ENCODE assay signal across 10 mouse cellular contexts in the genomic region with DNA sequence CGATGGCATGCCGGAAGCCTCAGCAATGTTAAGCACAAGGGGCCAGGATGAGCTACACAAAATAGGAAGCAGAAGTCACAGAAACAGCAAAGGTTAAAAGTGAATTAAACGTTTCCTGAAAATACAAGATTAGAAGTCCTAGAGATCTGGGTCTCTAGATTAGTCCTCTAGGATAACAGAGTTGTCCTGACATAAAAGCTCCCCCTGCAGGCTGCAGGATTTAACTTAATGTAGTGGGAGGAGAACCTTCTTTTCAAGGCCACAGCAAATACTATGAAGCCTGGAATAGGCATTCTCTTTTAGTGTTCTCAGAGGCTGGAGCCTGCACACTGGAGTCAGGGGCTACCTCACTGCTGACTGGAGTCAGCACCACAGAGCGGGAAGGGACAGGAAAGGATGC.
DNase-seq lines count a peak whose midpoint lies in the region; ATAC-seq and TF ChIP-seq lines count a peak whose summit lies in the region.
"Had no signal": no experiment of that assay in that cellular context is flagged by ENCODE, and none has a peak within 500 bp of the region (broad histone marks: within the 10 kb centered on the region; RNA-seq: fewer than 3 reads in every experiment).

No protein-coding gene starts in this region.

- TF ChIP-seq EP300 in stomach, postnatal 0 days (optimal IDR thresholded peaks at IDR 0.05): no peak

- no peak overlapping the region for H3K4me2 ChIP-seq in stomach, postnatal 0 days (replicated peaks; ENCODE audit: low read depth)

- H3K36me3 ChIP-seq in stomach, postnatal 0 days (ENCODE audit: control insufficient read depth, insufficient read depth, low read length): no peaks in the 10 kb centered on the region
- H3K36me3 ChIP-seq in forebrain, embryonic 10.5 days (replicated peaks): no peaks in the 10 kb centered on the region
- H3K36me3 ChIP-seq: midbrain, embryonic 10.5 days had no signal

- H3K9me3 ChIP-seq in stomach, postnatal 0 days (ENCODE audit: control insufficient read depth, low read length): no peaks in the 10 kb centered on the region
- no peaks in the 10 kb centered on the region for H3K9me3 ChIP-seq in forebrain, embryonic 10.5 days
- H3K9me3 ChIP-seq: midbrain, embryonic 10.5 days had no signal

- no peak overlapping the region for H3K4me3 ChIP-seq in stomach, postnatal 0 days (ENCODE audit: low read depth, low read length)
- no peak overlapping the region for H3K4me3 ChIP-seq in forebrain, embryonic 10.5 days
- H3K4me3 ChIP-seq: midbrain, embryonic 10.5 days had no signal

- no peaks in the 10 kb centered on the region for H3K4me1 ChIP-seq in stomach, postnatal 0 days (replicated peaks; ENCODE audit: control insufficient read depth, insufficient read depth)
- H3K4me1 ChIP-seq in forebrain, embryonic 10.5 days: no peaks in the 10 kb centered on the region
- H3K4me1 ChIP-seq: midbrain, embryonic 10.5 days had no signal

- H3K9ac ChIP-seq in stomach, postnatal 0 days (ENCODE audit: low read length): no peak overlapping the region

- H3K27ac ChIP-seq in stomach, postnatal 0 days (replicated peaks): no peak overlapping the region
- H3K27ac ChIP-seq in forebrain, embryonic 10.5 days: no peak overlapping the region
- H3K27ac ChIP-seq: midbrain, embryonic 10.5 days had no signal

- peak; percentile 20; the same call in 1 of the 2 replicates for TF ChIP-seq CTCF in stomach, postnatal 0 days (IDR thresholded peaks at IDR 0.05; ENCODE audit: low read depth)

- H3K27me3 ChIP-seq in stomach, postnatal 0 days (ENCODE audit: control insufficient read depth, insufficient read depth, low read length): no peaks in the 10 kb centered on the region
- H3K27me3 ChIP-seq in forebrain, embryonic 10.5 days (ENCODE audit: poor library complexity, severe bottlenecking): no peaks in the 10 kb centered on the region

- 66% methylated on average over 4 of the region's 4 CpGs for WGBS in stomach, postnatal 0 days
- WGBS in forebrain, embryonic 10.5 days: 70% methylated on average over 4 of the region's 4 CpGs

- no peak for ATAC-seq in stomach, postnatal 0 days (ENCODE audit: low FRiP score, low TSS enrichment)

- DNase-seq in gastrocnemius, postnatal 10 days: peak; percentile 9
- no peak for DNase-seq in gastrocnemius, adult 18-20 months (ENCODE audit: low spot score)
- DNase-seq in right cerebral cortex, postnatal 4 days: peak; percentile 11
- no peak for DNase-seq in right cerebral cortex, postnatal 36 days (ENCODE audit: low spot score in 2 of 2)
- peak; percentile 58 for DNase-seq in embryo, embryonic 11 days
- DNase-seq in stomach, postnatal 0 days (ENCODE audit: low spot score): no peak
- DNase-seq in forebrain, embryonic 10.5 days (ENCODE audit: extremely low spot score, low spot score): no peak
- no peak for DNase-seq in spleen, adult 18-20 months
- DNase-seq: cerebellum, adult 11 months had no signal

Comparison
In these comparisons a context has a peak if more than half of its experiments do, and no peak if none do; other contexts are left out.
1. DNase-seq: peak in gastrocnemius, postnatal 10 days (single experiment), right cerebral cortex, postnatal 4 days (single experiment) and embryo, embryonic 11 days (single experiment); none in gastrocnemius, adult 18-20 months (single experiment), right cerebral cortex, postnatal 36 days (0 of 2), stomach, postnatal 0 days (single experiment), forebrain, embryonic 10.5 days (single experiment) and spleen, adult 18-20 months (0 of 2).